Mouse (Mus musculus): ENCODE measurements at regions not wholly inside any gene's neighbourhood (a gene's known extent, or its start where the extent isn't known, plus 50 kb on each side); places are given as distances from the start of the nearest gene placed in this dataset.

DNA sequence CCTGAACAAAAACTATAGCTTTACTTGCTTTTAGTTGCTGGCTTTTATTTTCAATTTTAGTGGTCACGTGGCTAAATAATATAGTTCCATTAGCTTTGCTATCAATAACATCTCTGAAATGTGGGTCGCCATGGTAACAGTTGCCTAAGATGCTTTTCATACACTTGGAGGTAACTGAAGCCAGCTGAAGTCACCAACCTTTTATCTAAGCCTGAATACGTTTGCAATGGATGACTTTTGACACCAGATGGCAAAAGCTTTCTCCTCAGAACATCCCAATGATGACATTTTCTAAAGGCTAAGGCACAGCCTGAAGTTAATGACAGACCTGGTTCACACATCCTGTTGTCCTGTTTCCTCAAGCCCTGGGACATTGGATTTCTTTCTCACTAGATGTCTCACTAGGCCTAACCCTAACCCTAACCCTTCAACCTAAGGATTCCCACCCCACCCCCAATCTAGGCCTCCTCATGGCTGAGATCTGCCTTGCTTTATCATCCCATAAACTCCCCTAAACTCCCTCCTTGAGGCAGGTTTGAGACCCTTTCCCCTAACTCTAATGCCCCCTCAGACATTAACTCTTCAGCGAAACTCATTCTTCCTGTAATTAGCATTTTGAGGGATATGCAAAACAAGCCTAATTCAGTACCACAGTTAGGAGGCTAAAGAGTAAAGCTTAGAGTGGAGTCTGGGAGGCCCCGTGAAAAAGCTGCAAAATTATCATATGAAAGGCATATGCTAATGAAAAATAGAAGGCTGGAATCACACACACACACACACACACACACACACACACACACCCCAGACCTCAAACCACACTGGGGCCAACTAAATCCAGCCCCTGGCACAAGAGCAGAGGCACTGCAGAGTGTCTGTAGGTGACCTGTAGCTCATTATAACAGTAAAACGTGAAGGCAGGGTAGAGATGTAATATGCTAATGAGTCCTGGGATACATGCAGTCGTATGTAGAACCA is 80.1 kb upstream of the H2afz start:
- Histone ChIP-seq H3K9me3 (ENCODE audit: control insufficient read depth, low read depth, low read length) (no peaks in the 10 kb centered on the region), H3K9ac (replicated peaks; ENCODE audit: low read depth, low read length) (no peak overlapping the region), H3K4me2 (replicated peaks; ENCODE audit: low read depth, low read length) (no peak overlapping the region), H3K4me1 (ENCODE audit: control insufficient read depth, insufficient read depth, low read length) (no peaks in the 10 kb centered on the region), H3K36me3 (ENCODE audit: control insufficient read depth, insufficient read depth, low read length) (no peaks in the 10 kb centered on the region), H3K4me3 (ENCODE audit: low read depth, low read length) (no peak overlapping the region), H3K27ac (ENCODE audit: low read length) (no peak overlapping the region), H3K27me3 (ENCODE audit: control insufficient read depth, insufficient read depth, low read length) (no peaks in the 10 kb centered on the region)
- WGBS, result 54% methylated on average over 7 of the region's 7 CpGs
- ATAC-seq (ENCODE audit: insufficient number of reproducible peaks, insufficient read depth, low FRiP score, low read depth), result no peak

- no peak overlapping the region for H3K27ac ChIP-seq (ENCODE audit: low read length)
- no peaks in the 10 kb centered on the region for H3K4me1 ChIP-seq (ENCODE audit: control insufficient read depth, insufficient read depth, low read length)
- H3K4me3 ChIP-seq (ENCODE audit: low read depth, low read length), result no peak overlapping the region
- ATAC-seq (ENCODE audit: insufficient number of reproducible peaks, insufficient read depth, low FRiP score, low read depth), result no peak
- H3K36me3 ChIP-seq (ENCODE audit: control insufficient read depth, insufficient read depth, low read length), result no peaks in the 10 kb centered on the region
- H3K27me3 ChIP-seq (ENCODE audit: control insufficient read depth, insufficient read depth, low read length), result no peaks in the 10 kb centered on the region
- no peaks in the 10 kb centered on the region for H3K9me3 ChIP-seq (ENCODE audit: control insufficient read depth, low read depth, low read length)
- WGBS, result 57% methylated on average over 7 of the region's 7 CpGs
- H3K9ac ChIP-seq (replicated peaks; ENCODE audit: low read depth, low read length), result no peak overlapping the region
- no peak overlapping the region for H3K4me2 ChIP-seq (replicated peaks; ENCODE audit: low read depth, low read length)
These were observed 79.1 kb upstream of the H2afz start for GRCm38 (mm10) chr3:137785224-137785623.

GRCm38 (mm10) chr3:137785871-137786270 is 78.4 kb upstream of the H2afz start:
- Histone ChIP-seq H3K9me3 (ENCODE audit: control insufficient read depth, low read depth, low read length) (no peaks in the 10 kb centered on the region), H3K36me3 (ENCODE audit: control insufficient read depth, insufficient read depth, low read length) (no peaks in the 10 kb centered on the region), H3K4me1 (ENCODE audit: control insufficient read depth, insufficient read depth, low read length) (no peaks in the 10 kb centered on the region), H3K4me3 (ENCODE audit: low read depth, low read length) (no peak overlapping the region), H3K27ac (ENCODE audit: low read length) (no peak overlapping the region), H3K4me2 (replicated peaks; ENCODE audit: low read depth, low read length) (no peak overlapping the region), H3K27me3 (ENCODE audit: control insufficient read depth, insufficient read depth, low read length) (no peaks in the 10 kb centered on the region), H3K9ac (replicated peaks; ENCODE audit: low read depth, low read length) (no peak overlapping the region)
- WGBS, result 76% methylated on average over 2 of the region's 2 CpGs
- ATAC-seq (ENCODE audit: insufficient number of reproducible peaks, insufficient read depth, low FRiP score, low read depth), result no peak

DNA sequence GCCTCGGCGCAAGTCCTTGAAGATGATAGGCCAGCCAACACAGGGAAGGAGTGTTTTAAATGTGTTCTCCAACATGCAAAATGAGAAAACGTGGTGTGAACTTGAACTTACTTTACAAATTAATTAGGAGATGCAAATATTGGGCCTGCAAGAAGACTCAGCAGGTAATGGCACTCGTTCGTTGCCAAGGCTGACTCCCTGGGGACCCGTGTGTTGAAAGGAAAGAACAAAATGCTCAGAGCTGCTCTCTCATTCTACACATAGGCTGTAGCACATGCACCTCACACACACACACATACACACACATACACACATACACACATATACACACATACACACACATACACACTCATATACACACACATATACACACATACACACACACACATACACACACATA is 74.6 kb upstream of the H2afz start:
- Histone ChIP-seq H3K36me3 (ENCODE audit: control insufficient read depth, insufficient read depth, low read length) (no peaks in the 10 kb centered on the region), H3K27ac (ENCODE audit: low read length) (no peak overlapping the region), H3K27me3 (ENCODE audit: control insufficient read depth, insufficient read depth, low read length) (no peaks in the 10 kb centered on the region), H3K4me3 (ENCODE audit: low read depth, low read length) (no peak overlapping the region), H3K9ac (replicated peaks; ENCODE audit: low read depth, low read length) (no peak overlapping the region), H3K4me1 (ENCODE audit: control insufficient read depth, insufficient read depth, low read length) (no peaks in the 10 kb centered on the region), H3K9me3 (ENCODE audit: control insufficient read depth, low read depth, low read length) (no peaks in the 10 kb centered on the region), H3K4me2 (replicated peaks; ENCODE audit: low read depth, low read length) (no peak overlapping the region)
- no peak for ATAC-seq (ENCODE audit: insufficient number of reproducible peaks, insufficient read depth, low FRiP score, low read depth)
- 86% methylated on average over 6 of the region's 6 CpGs for WGBS

- no peak overlapping the region for H3K4me2 ChIP-seq (replicated peaks; ENCODE audit: low read depth, low read length)
- no peak overlapping the region for H3K9ac ChIP-seq (replicated peaks; ENCODE audit: low read depth, low read length)
- H3K27me3 ChIP-seq (ENCODE audit: control insufficient read depth, insufficient read depth, low read length), result no peaks in the 10 kb centered on the region
- no peak for ATAC-seq (ENCODE audit: insufficient number of reproducible peaks, insufficient read depth, low FRiP score, low read depth)
- no peaks in the 10 kb centered on the region for H3K4me1 ChIP-seq (ENCODE audit: control insufficient read depth, insufficient read depth, low read length)
- no peaks in the 10 kb centered on the region for H3K9me3 ChIP-seq (ENCODE audit: control insufficient read depth, low read depth, low read length)
- no peaks in the 10 kb centered on the region for H3K36me3 ChIP-seq (ENCODE audit: control insufficient read depth, insufficient read depth, low read length)
- H3K4me3 ChIP-seq (ENCODE audit: low read depth, low read length), result no peak overlapping the region
- no peak overlapping the region for H3K27ac ChIP-seq (ENCODE audit: low read length)
- 79% methylated on average over 7 of the region's 7 CpGs for WGBS
These were observed 73.9 kb upstream of the H2afz start for GRCm38 (mm10) chr3:137790340-137790739.

DNA sequence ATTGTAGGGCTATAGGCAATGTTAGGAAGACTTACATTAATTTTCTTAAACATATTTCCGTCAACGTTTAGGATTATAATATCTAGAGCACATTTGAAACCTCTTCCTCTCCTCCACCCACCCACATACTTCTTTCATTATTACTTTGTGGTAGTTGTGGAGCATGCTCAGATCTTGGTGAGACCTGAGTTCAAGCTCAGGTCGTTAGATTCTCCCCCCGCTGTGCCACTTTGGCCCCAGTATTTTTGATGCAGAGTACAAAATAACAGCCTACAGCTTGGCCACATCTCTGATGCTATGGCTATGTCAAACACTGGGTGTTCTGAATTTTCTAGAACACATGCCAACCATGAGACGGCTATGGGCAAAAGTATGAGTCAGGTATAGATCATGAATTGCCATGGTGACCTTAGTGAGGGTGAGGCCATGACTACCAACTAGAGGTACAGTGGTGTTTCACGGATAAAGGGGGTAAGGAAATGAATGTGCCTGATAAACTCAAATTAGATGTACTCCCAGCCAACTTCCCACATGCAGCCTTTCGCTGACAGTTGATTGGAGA is 68.5 kb upstream of the H2afz start:
- H3K4me1 ChIP-seq (ENCODE audit: control insufficient read depth, insufficient read depth, low read length), result no peaks in the 10 kb centered on the region
- WGBS, result 86% methylated on average over 7 of the region's 7 CpGs
- ATAC-seq (ENCODE audit: insufficient number of reproducible peaks, insufficient read depth, low FRiP score, low read depth), result no peak
- H3K4me2 ChIP-seq (replicated peaks; ENCODE audit: low read depth, low read length), result no peak overlapping the region
- H3K27me3 ChIP-seq (ENCODE audit: control insufficient read depth, insufficient read depth, low read length), result no peaks in the 10 kb centered on the region
- H3K9ac ChIP-seq (replicated peaks; ENCODE audit: low read depth, low read length), result no peak overlapping the region
- H3K36me3 ChIP-seq (ENCODE audit: control insufficient read depth, insufficient read depth, low read length), result no peaks in the 10 kb centered on the region
- H3K4me3 ChIP-seq (ENCODE audit: low read depth, low read length), result no peak overlapping the region
- no peaks in the 10 kb centered on the region for H3K9me3 ChIP-seq (ENCODE audit: control insufficient read depth, low read depth, low read length)
- no peak overlapping the region for H3K27ac ChIP-seq (ENCODE audit: low read length)

DNA sequence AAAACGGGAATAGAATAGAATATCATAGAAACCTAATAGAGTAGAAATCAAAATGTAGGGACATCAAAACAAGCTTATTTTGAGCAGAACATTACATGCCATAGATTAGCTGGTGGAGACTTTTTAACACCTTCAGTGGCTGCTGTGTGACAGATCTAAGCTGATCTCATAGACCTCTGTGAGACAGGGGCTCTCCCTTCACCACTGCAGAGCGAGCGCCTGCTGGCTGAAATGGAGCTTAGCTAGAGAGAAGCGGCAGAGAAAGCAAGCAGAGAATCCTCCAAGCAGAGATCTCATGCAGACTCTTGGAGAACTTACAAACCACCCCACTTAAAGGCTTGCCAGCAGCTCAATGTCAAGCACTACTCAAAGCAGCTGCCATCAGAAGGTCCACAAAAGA is 65.5 kb upstream of the H2afz start:
- no peak overlapping the region for H3K9ac ChIP-seq (replicated peaks; ENCODE audit: low read depth, low read length)
- no peaks in the 10 kb centered on the region for H3K27me3 ChIP-seq (ENCODE audit: control insufficient read depth, insufficient read depth, low read length)
- no peak overlapping the region for H3K27ac ChIP-seq (ENCODE audit: low read length)
- no peak overlapping the region for H3K4me3 ChIP-seq (ENCODE audit: low read depth, low read length)
- no peak for ATAC-seq (ENCODE audit: insufficient number of reproducible peaks, insufficient read depth, low FRiP score, low read depth)
- no peak overlapping the region for H3K4me2 ChIP-seq (replicated peaks; ENCODE audit: low read depth, low read length)
- WGBS, result 79% methylated on average over 4 of the region's 4 CpGs
- H3K4me1 ChIP-seq (ENCODE audit: control insufficient read depth, insufficient read depth, low read length), result no peaks in the 10 kb centered on the region
- no peaks in the 10 kb centered on the region for H3K36me3 ChIP-seq (ENCODE audit: control insufficient read depth, insufficient read depth, low read length)
- H3K9me3 ChIP-seq (ENCODE audit: control insufficient read depth, low read depth, low read length), result no peaks in the 10 kb centered on the region

GRCm38 (mm10) chr3:137801402-137802020 is 62.8 kb upstream of the H2afz start:
- Histone ChIP-seq H3K4me3 (ENCODE audit: low read depth, low read length) (no peak overlapping the region), H3K9ac (replicated peaks; ENCODE audit: low read depth, low read length) (no peak overlapping the region), H3K27me3 (ENCODE audit: control insufficient read depth, insufficient read depth, low read length) (no peaks in the 10 kb centered on the region), H3K36me3 (ENCODE audit: control insufficient read depth, insufficient read depth, low read length) (no peaks in the 10 kb centered on the region), H3K4me1 (ENCODE audit: control insufficient read depth, insufficient read depth, low read length) (no peaks in the 10 kb centered on the region), H3K27ac (ENCODE audit: low read length) (no peak overlapping the region), H3K9me3 (ENCODE audit: control insufficient read depth, low read depth, low read length) (no peaks in the 10 kb centered on the region), H3K4me2 (replicated peaks; ENCODE audit: low read depth, low read length) (no peak overlapping the region)
- WGBS, result 51% methylated on average over 6 of the region's 6 CpGs
- no peak for ATAC-seq (ENCODE audit: insufficient number of reproducible peaks, insufficient read depth, low FRiP score, low read depth)
